Mouse (Mus musculus): ENCODE results near the gene Pptc7.

DNA sequence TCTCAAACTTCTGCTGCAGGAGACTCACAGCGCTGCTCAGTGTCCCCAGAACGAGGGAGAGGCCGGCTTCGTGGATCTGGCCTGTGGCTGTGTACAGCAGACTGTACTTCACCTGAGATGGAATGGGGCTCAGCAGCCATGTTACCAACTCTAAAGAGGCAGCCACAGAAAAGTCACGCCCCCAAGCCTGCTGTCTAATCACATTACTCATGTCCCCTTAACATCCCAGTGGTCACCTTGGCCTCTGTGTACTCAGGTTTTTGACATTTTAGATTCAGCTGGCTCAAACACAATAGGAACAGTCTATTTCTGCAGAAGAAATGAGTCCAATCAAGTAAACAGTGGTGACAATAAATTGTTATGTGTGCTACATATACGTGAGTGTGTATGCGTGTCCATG lies 36.2 kb upstream of the Pptc7 start:
- TF ChIP-seq CTCF (IDR thresholded peaks at IDR 0.05): no peak
- no peak for TF ChIP-seq POLR2A (IDR thresholded peaks at IDR 0.05; ENCODE audit: insufficient read depth, low read depth, low read length)
- no peak for TF ChIP-seq EP300 (IDR thresholded peaks at IDR 0.05; ENCODE audit: insufficient read depth, low read depth, low read length)
